Mouse (Mus musculus) right cerebral cortex, postnatal 14 days (tissue): ENCODE data around the gene Lmo4.

Experiments used
- DNase-seq: peaks from one replicate; pipeline ENCODE4 v3.0.0; 2022

The Lmo4 gene

DNA sequence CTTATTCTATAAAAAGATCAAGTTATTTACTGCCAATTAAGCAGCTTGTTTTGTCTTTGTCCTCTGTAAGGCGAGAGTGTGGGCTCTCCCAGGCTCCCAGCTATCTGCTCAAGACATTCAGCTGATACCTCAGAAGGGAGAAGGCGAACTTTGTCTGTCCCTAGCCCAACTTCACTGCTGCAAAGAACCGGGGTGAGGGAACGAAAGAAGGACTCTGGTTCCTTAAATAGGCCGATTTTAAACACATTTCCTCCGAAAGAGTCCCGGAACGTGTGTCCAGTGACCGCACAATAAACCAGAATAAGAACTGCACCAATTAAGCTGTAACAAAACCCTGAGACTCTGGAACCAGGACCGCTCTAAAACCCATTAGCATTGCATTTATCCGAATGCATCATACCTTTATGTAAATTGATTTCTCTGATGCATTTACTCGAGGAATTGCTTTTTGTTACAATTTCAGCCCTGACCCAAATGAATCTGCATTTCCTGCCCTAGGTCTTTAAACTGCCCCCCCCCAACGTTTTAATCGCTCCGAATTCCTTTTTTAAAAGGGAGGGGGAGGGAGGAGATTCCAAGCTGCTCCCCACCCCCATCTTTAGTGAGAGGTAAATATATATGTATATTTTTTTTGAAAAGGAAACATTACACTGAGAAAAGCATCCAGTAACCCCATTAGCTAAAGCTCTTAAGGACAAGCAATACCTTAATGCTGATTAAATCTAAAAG, 1.6 kb downstream of the Lmo4 start:
- DNase-seq: no peak

GRCm38 (mm10) chr3:144202574-144203258, 2.3 kb downstream of the Lmo4 start:
- no peak for DNase-seq

GRCm38 (mm10) chr3:144201794-144202573, 3.0 kb downstream of the Lmo4 start:
- peak; percentile 69 for DNase-seq

DNA sequence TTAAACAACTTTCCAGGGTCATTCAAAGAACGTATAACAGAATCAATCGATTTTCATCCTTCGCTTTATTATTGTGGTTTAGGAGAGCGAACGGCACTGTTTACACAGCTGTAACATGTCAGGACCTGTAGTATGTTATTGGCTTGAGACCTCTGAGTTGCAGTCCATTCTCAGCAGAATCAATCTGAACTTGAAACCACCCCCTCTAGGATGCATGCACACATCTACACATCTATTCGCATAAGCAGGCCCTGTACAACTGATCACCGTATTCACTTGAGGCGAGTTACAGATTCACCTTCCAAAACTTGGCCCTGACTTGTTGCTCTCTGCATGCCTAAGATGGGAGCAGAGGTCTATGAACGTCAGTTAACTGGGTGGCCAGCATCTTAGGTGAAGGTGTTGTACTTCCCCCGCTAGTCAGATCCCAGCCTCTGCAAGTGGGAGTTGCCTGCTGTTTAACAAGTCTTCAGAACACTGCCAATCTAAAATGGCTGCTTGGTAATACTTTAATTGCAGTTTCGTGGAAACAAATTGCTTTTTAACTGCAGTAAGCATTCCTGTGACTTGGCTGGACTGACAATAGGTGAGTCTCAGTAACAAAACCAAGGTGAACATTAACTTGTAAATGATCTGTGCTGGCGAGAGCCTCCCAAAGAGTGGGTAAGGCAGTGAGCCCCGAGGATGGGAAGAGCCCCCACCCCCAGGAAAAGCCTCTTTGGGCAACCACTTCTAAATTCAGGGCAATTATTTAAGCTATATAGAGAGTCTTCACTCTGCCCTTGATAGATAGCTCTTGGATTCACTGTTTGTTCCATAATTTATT, 19.5 kb downstream of the Lmo4 start:
- DNase-seq: no peak

DNA sequence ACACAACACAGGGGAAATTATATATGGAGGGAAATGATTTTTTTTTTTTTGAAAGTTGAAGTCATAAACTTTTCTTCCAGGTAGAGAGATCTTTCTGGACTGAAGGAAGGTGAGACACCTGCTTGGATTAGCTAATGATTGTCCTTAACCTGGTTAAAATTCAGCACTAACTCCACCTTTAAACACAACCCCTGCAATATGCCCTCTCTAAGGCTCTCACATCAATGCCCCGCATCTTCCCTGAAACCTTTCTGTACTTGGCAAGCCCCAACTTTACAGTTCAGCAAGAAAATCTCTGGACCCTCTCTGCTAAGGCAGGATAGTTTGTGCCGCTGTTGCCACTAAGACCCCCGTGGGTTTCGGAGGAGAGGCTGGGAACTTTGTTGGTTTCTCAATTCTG, 20.1 kb downstream of the Lmo4 start:
- no peak for DNase-seq

DNA sequence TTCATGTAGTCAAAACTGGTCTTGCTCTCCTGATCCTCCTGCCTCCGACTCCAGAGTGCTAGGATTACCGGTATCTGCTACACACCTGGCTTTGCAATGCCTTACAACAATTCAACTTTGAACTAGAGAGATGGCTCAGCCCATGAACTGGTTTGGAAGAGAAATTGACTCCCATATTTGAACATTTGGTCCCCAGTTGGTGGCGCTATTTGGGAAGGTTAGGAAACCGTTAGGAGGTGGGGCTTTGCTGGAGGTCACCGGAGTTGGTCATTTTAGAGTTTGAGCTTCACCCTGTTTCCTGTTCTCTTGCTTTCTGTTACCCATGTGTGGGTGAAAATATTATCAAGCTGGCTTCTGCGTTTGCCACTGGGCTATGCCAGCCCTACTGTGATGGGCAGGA, 22.8 kb downstream of the Lmo4 start:
- no peak for DNase-seq

DNA sequence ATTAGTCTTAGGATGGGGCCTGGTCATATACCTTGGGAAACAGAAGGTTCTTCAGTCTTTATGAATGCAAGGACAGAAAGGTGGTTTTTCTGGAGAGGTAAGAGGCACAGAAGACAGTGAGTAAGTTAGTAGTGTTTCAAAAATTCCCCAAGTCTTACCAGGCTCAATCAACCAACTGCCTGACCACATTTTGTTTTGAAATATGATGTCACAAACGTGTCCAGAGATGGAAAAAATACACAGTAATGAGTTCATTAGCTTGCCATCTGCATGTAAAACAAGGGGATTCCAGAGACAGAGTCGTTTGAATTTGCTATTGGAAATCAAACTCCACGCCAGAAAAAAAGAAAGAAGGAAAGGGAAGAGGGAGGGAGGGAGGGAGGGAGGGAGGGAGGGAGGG, 26.1 kb downstream of the Lmo4 start:
- DNase-seq: no peak

- DNase-seq: no peak
Measured at GRCm38 (mm10) chr3:144173866-144174588, 31.0 kb downstream of the Lmo4 start.

DNA sequence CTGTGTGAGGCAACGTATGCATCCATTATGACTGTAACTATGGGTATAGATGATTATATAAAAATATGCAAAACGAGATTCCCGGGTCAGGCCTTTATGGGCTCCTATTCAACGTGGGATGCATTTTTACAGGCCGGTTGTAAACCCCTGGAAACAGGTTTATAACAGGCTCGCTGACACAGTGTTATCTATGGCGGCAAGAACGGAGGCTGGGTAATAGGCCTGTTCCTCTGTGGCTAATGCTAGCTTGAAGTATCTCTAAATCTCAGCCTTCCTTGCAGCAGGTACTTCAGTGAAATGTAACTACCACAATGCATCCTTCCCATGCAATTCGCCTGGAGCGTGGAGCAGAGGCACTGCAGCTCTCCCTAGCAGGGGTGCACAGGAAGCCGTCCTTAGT, 31.9 kb downstream of the Lmo4 start:
- DNase-seq: no peak

- no peak for DNase-seq
Measured at GRCm38 (mm10) chr3:144171749-144172148, 33.3 kb downstream of the Lmo4 start.

DNA sequence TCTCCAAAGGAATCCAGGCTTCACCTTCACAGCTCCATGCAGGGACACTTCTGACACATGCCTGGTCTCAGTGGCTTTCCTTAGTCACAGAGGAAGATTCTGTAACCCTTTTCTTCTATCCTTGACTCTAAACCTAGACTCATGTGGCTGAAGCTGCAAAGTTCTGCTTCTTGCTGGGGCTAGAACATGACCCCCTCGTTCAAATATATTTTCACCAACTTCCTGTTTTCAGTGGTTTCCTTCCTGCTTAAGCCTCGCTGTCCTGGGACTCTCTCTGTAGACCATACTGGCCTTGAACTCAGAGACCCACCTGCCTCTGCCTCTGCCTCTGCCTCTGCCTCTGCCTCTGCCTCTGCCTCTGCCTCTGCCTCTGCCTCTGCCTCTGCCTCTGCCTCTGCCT, 34.5 kb downstream of the Lmo4 start:
- DNase-seq: no peak

DNA sequence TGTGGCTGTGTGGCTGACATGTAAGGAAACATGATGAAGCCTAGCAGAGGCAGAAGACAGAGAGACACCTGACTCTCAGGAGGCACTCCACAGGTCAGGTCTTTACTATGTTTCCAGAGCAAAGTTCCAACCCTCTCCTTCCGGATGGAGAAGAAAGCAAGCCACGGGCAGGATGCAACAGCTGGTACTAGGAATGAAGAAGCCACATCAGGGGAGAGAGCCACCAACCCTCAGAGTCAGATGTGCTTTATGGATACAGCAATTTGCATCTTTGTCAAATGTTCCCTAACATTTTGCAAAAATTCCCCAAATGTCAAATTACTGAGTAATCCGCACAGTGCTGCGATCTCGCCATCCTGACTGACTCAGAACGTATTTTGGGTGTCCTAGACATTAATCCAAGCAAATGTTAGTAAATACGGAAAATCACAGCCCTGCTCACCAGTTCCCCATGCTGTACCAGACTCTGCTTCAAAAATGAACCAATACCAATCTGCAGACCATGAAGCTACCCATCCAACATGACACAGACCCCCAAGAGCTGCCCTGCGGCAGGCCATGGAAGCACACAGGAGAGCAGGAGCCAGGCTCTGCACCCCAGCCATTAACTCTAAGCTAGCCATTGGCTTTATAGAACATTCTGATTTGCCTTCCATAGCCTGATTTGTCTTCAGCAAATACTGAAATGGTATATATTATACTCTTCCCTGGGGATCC, 38.4 kb downstream of the Lmo4 start:
- no peak for DNase-seq

- DNase-seq: no peak
Measured at GRCm38 (mm10) chr3:144165439-144165838, 39.6 kb downstream of the Lmo4 start.

- DNase-seq: no peak
Measured at GRCm38 (mm10) chr3:144164665-144165385, 40.2 kb downstream of the Lmo4 start.

DNA sequence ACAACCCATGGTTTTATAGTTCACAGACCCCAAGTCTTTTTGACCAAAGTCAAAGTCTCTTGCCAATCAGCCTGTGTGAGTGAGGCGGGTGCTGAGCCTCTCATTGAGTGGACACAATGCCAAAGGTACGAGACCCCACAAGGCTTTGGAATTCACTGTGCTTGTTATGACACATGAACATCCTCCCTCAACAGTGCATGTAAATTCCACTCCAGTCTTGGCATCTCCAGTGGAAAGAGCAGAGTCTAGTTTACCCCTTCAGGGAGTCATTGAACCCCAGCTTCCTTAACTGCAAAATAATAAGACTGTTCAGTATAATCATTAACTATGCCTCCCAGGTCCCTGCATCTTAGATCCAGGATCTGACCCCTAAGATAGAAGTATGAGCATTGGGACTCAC, 41.3 kb downstream of the Lmo4 start:
- DNase-seq: no peak

DNA sequence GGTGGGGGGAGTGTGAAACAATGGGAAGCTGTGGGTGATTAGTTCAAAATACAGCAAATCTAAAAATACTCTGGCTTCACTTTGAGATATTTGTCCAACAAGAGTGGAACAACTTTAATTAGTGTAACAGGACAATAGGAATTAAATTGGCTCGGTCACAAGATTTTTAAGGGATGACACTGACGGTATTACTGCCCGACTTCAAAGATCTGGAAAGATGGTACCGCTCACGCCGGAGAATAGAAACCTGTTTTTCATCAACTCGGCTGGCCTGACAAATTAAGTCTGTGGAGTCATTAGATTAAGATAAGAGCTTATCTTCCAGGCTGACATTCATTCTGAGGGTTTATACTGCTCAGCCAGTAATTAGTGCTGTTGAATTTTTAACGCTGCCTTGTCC, 42.9 kb downstream of the Lmo4 start:
- DNase-seq: no peak

GRCm38 (mm10) chr3:144161261-144161660, 43.8 kb downstream of the Lmo4 start:
- DNase-seq: no peak

DNA sequence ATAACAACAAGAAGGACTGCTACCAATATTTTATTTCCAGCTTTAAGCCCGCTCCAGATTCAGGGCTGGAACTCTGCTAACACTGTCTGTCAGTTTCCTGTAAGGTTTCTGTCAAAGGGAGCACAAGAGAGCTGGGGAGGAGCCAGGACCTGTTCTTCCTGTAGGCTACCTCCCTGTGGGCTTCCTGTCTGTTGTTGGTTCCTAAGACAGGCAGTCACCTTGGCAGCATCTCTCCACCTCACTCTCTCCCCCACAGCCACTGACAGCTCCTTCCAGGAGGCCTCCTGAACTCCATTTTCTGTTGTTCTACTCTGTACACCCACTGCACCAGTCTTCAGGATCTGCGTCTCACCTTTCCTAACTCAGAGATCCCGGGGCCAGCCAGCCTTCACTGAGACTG, 49.3 kb downstream of the Lmo4 start:
- no peak for DNase-seq

- DNase-seq: no peak
Measured at GRCm38 (mm10) chr3:144153395-144153794, 51.6 kb downstream of the Lmo4 start.

- no peak for DNase-seq
Measured at GRCm38 (mm10) chr3:144151001-144151400, 54.0 kb downstream of the Lmo4 start.

DNA sequence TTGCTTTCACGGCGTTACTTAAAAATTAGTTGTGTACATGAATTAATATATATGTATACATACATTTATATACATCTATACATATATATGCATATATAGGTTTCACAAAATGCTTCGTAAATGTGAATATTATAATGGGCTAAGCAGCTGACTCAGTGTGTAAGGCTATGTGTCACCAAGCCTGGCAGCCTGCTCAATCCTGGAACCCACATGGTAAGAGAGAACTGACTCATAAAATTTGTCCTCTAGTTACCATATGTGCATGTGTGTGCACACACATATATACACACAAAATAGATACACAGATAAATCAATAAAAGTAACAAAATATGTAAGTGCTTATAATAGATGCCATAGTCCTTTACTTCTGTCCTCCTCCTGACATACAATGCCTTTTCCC, 56.8 kb downstream of the Lmo4 start:
- no peak for DNase-seq
